Mouse (Mus musculus) v-Abl transformed pro-B cells (cell line): ENCODE results near the gene Meltf.

Experiments
- in situ Hi-C, 2 experiments: fragments of 400-800 bp; cut with MboI; formaldehyde crosslinking; loops; one replicate each; pipeline ENCODE4 v1.15.1; 2025; ENCODE audit not compliant: unreplicated experiment in 2 of 2

The Meltf gene

GRCm38 (mm10) chr16:31890907-31891306 is 12.3 kb downstream of the Meltf start:
- in situ Hi-C loops: no loop called here

- in situ Hi-C loops: no loop called here
These were observed 15.0 kb downstream of the Meltf start for GRCm38 (mm10) chr16:31893396-31894141.

- in situ Hi-C loops: no loop called here
These were observed 18.6 kb downstream of the Meltf start for GRCm38 (mm10) chr16:31896971-31897774.

GRCm38 (mm10) chr16:31898546-31899326 is 20.1 kb downstream of the Meltf start:
- in situ Hi-C loops: no loop called here

- in situ Hi-C loops: no loop called here
These were observed 23.3 kb downstream of the Meltf start for GRCm38 (mm10) chr16:31901886-31902285.

- in situ Hi-C loops: no loop called here
These were observed 24.6 kb downstream of the Meltf start for GRCm38 (mm10) chr16:31903239-31903638.

GRCm38 (mm10) chr16:31905331-31905730 is 26.7 kb downstream of the Meltf start:
- in situ Hi-C loops: no loop called here

GRCm38 (mm10) chr16:31905891-31906825 is 27.5 kb downstream of the Meltf start:
- in situ Hi-C loops: no loop called here

GRCm38 (mm10) chr16:31906896-31907295 is 28.3 kb downstream of the Meltf start:
- in situ Hi-C loops: no loop called here

- in situ Hi-C loops: no loop called here
These were observed 30.3 kb downstream of the Meltf start for GRCm38 (mm10) chr16:31908959-31909358.

- in situ Hi-C loops: no loop called here
These were observed 31.8 kb downstream of the Meltf start for GRCm38 (mm10) chr16:31910281-31910847.

GRCm38 (mm10) chr16:31917776-31918175 is 39.2 kb downstream of the Meltf start:
- in situ Hi-C loops: loop anchor here (5.0 kb wide), 3 partner anchors 40 to 460 kb away; partner anchors contain the start of gene Meltf (in 2 of the 2)

- in situ Hi-C loops: loop anchor here (5.0 kb wide), 3 partner anchors 41 to 461 kb away; partner anchors contain the start of gene Meltf (in 2 of the 2)
These were observed 39.7 kb downstream of the Meltf start for GRCm38 (mm10) chr16:31918248-31918724.

GRCm38 (mm10) chr16:31924368-31924767 is 45.8 kb downstream of the Meltf start:
- in situ Hi-C loops: loop anchor here in 1 of 2 experiments (5.0 kb wide), 1 partner anchor 467 kb away; no protein-coding TSS in a partner anchor

- in situ Hi-C loops: loop anchor here in 1 of 2 experiments (25.0 kb wide), 1 partner anchor 561 kb away; the partner anchor contains the start of genes Slc51a and Zdhhc19
These were observed 47.5 kb downstream of the Meltf start for GRCm38 (mm10) chr16:31926091-31926490.

GRCm38 (mm10) chr16:31926547-31927182 is 48.1 kb downstream of the Meltf start:
- in situ Hi-C loops: loop anchor here in 1 of 2 experiments (25.0 kb wide), 1 partner anchor 561 kb away; the partner anchor contains the start of genes Slc51a and Zdhhc19

- in situ Hi-C loops: loop anchor here in 1 of 2 experiments (25.0 kb wide), 1 partner anchor 560 kb away; the partner anchor contains the start of genes Slc51a and Zdhhc19
These were observed 48.8 kb downstream of the Meltf start for GRCm38 (mm10) chr16:31927412-31927811.

- in situ Hi-C loops: loop anchor here (10.0 to 25.0 kb wide), 2 partner anchors 556 to 763 kb away; partner anchors contain the start of genes Slc51a (in 1 of the 2) and Zdhhc19 (in 1 of the 2)
These were observed 52.7 kb downstream of the Meltf start for GRCm38 (mm10) chr16:31931330-31931729.
